Mouse (Mus musculus) gastrocnemius, postnatal 4 days (tissue): ENCODE measurements at regions not wholly inside any gene's neighbourhood (a gene's known extent, or its start where the extent isn't known, plus 50 kb on each side); places are given as distances from the start of the nearest gene placed in this dataset.
"Not testable (repeated sequence)": the region's sequence is repeated elsewhere in the genome, so short reads cannot be mapped to it uniquely, and the experiment has no call there.

ENCODE experiments used
- DNase-seq, 2 experiments: peaks; one replicate each; pipeline ENCODE4 v3.0.0; 2021 to 2022; ENCODE audit warnings: low spot score in 2 of 2, mixed read lengths in 2 of 2

DNA sequence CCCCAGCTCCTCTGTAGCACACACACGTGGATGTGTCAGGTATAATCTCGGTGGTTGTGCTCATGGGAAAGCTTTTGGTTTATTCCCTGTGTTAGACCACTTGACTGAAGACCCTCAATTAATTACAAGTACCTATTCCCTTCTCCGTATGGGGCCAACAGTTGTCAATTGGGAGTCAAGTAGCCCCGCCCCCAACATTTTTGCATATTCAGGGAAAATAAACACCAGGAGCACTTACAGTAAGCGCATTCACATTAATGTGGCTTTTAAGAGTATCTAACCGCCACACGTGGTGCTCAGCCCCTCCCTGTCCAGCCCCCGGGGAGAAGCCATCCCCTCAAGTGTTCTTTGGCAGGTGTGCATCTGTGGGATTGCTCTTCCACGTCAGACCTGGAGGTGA is 223.9 kb downstream of the Tpra1 start:
- no peak for DNase-seq

GRCm38 (mm10) chr6:89128141-89128540 is 226.1 kb downstream of the Tpra1 start:
- DNase-seq: not testable (repeated sequence)

DNA sequence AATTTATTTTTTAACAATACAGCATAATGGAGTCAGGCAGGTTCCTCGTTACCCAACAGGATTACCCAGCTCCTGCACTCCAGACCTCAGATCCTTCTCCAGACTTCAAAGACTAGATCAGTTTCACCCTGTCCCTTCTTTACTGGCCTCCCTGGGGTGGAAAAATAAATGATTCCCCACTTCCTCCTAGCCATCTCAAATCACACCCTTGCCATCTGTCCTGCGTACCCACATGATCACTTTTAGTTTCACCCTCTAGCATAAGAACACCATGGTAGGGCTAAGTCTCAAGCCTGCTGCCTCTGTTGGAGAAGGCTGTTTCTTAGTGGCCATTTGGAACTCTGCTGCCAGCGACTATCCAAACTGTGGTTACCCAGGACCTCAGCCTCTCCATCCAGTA is 222.0 kb downstream of the Plxna1 start:
- no peak for DNase-seq

- no peak for DNase-seq
These were observed 209.3 kb downstream of the Plxna1 start for GRCm38 (mm10) chr6:89153027-89153662.

- DNase-seq: no peak
These were observed 204.9 kb downstream of the Plxna1 start for GRCm38 (mm10) chr6:89157501-89157900.

- no peak for DNase-seq
These were observed 202.4 kb downstream of the Plxna1 start for GRCm38 (mm10) chr6:89160051-89160450.

DNA sequence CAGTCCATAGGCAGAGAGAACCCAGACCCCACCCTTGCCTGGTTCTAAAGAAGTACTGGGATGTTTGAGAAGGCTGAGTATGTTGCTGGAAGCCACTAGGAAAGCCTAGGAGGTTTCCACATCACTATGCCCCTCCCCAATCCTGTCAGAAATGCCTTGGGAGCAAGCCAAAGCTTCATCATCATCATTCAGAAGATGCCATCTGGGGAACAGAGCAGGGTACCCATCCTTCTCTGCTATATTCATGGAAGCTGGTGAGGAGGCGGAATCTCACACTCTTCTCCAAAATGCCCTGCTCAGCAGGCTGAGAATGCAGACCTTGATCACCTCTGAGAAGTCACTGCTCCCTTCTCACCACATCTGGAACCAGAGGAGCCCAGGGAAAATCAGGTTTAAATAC is 200.7 kb downstream of the Plxna1 start:
- DNase-seq: no peak

GRCm38 (mm10) chr6:89169520-89169919 is 192.9 kb downstream of the Plxna1 start:
- no peak for DNase-seq

GRCm38 (mm10) chr6:89184920-89185319 is 177.5 kb downstream of the Plxna1 start:
- not testable (repeated sequence) for DNase-seq

DNA sequence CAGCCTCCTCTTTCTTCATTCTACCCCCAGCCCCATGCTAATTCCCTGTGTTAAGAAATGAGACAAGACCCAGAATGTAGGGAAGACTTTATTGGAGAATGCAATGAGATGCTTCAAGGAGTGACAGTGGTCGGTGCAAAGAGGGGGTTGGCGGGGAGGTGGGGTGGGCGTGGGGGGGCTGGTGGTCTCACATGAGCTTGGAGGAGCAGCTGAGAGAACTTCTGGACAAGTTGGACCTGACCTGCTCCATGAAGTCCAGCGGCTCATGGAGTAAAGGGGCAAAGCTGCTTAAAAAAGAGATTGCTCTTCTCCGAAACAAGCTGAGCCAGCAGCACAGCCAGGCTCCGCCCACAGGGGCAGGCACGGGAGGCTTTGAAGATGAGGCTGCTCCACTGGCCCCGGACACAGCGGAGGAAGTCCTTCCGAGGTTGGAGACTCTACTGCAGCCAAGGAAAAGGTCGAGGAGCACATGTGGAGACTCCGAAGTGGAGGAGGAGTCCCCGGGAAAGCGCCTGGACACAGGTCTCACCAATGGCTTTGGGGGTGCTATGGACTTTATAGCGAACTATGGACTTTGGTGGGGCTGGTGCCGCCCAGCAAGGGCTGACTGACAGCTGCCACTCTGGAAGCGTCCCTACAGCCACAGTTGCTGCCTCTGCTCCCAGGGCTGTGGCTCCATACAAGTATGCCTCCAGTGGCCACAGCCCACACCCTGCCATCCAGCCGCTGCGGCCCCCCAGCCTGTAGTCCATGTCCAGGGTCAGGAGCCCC is 161.7 kb downstream of the Plxna1 start:
- DNase-seq: not testable (repeated sequence)

DNA sequence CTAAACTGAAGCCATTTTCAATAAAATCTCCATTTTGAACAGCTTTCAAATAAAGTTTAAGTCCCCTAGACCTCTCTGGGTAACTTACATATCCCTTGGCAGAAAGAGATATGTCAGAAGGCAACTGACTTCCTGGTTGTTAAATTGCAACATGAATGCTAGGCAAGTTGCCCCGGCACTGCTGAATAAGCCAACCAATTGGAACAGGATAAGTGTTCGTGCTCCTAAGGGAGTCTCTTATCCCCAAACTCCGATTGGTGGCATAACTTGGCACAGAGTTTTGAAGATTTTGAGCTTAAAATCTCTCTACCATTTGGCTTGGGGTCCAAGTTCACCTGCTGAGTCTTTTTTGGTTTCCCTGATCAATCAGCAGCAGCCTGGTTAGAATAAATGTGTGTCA is 147.4 kb downstream of the Plxna1 start:
- DNase-seq: no peak

DNA sequence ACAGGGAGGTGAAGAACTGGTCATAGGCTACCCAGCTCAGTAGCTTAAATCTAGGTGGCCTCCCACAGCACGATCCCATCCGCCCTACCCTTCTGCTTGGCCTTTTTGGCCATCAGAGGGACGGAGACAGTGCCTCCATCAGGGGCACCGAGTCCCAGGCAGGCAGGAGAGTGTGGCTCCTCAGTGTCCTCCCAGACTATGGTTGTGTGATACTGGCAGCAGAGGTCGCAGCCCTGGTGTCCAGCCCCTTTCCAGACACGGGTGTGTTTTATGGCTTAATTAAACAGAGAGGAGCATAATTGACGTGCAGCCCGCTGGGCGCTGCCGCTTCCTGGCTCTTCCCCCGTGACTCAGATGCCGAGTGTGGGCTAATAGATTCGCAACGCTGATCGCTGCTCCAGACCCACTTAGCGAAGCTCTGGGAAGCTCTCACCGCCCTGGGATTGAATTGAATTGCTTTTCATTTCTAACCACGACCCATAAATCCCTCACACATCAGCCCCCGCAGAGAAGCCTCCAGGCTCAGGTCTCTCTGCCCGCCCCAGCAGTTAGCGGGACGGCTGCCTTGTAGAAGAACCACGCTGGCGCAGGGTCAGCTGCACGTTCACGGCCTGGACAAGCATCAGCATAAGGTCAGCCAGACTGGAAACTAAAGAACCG is 126.9 kb downstream of the Plxna1 start:
- peak in 1 of 2 experiments; percentile 35 for DNase-seq

DNA sequence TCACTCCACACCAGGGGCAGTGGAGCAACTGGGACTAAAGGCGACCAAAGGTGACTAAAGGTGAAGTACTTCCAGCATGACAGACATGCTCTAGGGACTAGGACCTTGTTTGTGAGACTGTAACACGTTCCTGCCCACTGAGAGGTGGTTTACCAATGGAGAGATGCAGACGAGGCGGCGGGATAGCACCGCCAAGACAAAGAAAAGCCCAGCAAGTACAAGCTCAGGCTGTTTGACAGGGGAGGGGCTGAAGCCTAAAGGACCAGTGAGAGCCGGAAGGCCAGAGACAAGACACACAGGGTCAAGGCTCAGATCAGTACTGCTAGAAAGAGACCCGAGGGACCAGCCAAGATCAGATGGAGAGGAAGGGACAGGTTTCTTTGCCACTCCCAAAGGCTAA is 126.2 kb downstream of the Plxna1 start:
- no peak for DNase-seq

GRCm38 (mm10) chr6:89236892-89237646 is 125.4 kb downstream of the Plxna1 start:
- DNase-seq: peak in 1 of 2 experiments; percentile 4

GRCm38 (mm10) chr6:89238871-89239270 is 123.5 kb downstream of the Plxna1 start:
- no peak for DNase-seq

- DNase-seq: peak; percentile 65 to 84
These were observed 122.9 kb downstream of the Plxna1 start for GRCm38 (mm10) chr6:89239511-89239910.

DNA sequence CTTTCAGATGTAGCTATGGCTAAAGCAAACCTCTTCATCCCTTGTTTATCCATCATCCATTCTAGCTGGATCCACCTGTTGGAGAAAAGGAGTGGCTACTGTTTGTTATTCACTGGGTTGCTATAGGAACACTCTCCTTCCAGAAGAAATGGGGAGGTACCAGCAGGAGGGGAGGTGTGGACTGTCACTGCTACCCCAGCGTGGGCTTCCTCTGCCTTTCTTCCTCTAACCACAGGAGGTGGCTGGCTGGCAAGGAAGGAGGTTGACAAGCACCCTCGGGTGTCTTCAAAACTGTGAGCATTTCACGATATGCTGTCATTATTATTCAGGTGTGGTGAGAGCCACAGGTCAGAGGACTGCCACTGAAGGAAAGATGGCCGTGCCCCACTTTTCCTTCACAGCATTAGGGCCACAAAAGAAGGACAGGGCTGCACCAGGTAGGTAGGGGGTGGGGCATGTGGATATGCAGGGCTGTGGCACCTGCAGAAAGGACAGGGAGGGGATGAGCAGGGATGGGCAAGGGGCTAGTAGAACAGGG is 122.2 kb downstream of the Plxna1 start:
- no peak for DNase-seq

DNA sequence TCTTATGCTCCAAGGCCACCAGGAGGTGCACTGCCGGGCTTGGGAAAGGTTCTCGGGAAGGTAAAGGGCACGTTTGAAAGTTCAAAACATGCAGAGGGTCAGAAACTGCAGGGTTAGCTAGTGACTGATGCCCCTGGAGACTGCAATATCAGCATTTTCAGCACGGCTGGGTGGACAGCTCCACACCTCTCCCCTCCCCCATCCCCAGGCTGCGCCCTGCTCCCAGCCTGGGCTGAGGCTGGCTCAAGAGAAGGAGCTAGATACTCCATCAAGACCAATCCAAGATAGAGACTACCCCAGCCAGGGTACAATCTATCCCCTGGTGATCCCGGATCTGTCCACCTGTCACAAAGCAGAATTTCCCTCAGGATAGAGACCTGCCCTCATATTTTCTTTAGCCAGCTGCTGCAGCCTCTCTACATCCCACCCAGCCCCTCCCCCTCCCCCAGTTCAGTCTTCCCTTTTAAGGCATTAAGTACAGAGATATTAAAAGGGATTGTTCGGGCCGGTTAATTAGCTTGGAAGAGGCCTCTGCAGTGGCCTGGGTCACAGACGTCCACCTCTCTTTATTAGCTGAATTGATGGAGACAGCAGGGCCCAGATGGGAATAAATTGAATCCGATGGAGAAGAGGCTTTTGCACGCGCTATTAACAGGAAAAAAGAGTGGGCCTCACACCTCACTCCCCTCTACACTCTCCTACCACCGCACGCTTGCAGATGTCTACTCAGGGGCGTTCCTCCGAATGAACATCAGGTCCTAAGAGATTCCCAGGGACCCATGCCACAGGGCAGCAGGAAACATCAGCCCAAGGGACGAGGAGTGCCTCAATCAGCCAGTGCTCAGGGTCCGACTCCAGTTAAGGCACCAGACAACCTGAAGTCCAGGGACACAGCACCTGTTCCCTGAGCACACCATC is 119.8 kb downstream of the Plxna1 start:
- peak in 1 of 2 experiments; percentile 18 for DNase-seq

- DNase-seq: peak in 1 of 2 experiments; percentile 3
These were observed 116.9 kb downstream of the Plxna1 start for GRCm38 (mm10) chr6:89245506-89245905.

GRCm38 (mm10) chr6:89246261-89246660 is 116.2 kb downstream of the Plxna1 start:
- no peak for DNase-seq
